Mouse (Mus musculus) heart, embryonic 11.5 days (tissue): ENCODE results near the gene Trim6. TPM values are rescaled to one million over a fixed set of nuclear protein-coding genes. Genes with fewer than 3 reads are reported as not detected.
"Not testable (repeated sequence)": the region's sequence is repeated elsewhere in the genome, so short reads cannot be mapped to it uniquely, and the experiment has no call there.

Experiments used
- ATAC-seq: fragments of 200-750 bp; cut with Nextera tagmentation; replicated peaks from 2 replicates; pipeline ENCODE4 v1.8.0; 2017; ENCODE audit warnings: moderate library complexity; ENCODE audit not compliant: insufficient number of reproducible peaks, low FRiP score, low TSS enrichment
- H3K27ac ChIP-seq: fragments of 300-500 bp; sonication (generic); 2 replicates; pipeline ENCODE4 v1.5.1; 2014; ENCODE audit warnings: mild to moderate bottlenecking, low read depth, low read length
- H3K27me3 ChIP-seq: fragments of 300-500 bp; sonication (generic); 2 replicates; pipeline ENCODE4 v1.6.1; 2014; ENCODE audit warnings: mild to moderate bottlenecking, low read length, mixed read lengths; ENCODE audit not compliant: control insufficient read depth, insufficient read depth
- H3K36me3 ChIP-seq: fragments of 300-500 bp; sonication (generic); 2 replicates; pipeline ENCODE4 v1.6.1; 2014; ENCODE audit warnings: mild to moderate bottlenecking, low read length, moderate library complexity, mixed read lengths; ENCODE audit not compliant: control insufficient read depth, insufficient read depth
- H3K4me1 ChIP-seq: fragments of 300-500 bp; sonication (generic); 2 replicates; pipeline ENCODE4 v1.6.1; 2014; ENCODE audit warnings: low read length; ENCODE audit not compliant: control insufficient read depth, insufficient read depth
- H3K4me2 ChIP-seq: fragments of 300-500 bp; sonication (generic); 2 replicates; pipeline ENCODE4 v1.6.1; 2014; ENCODE audit warnings: mild to moderate bottlenecking, moderate library complexity
- H3K4me3 ChIP-seq: fragments of 300-500 bp; sonication (generic); 2 replicates; pipeline ENCODE4 v1.5.1; 2014; ENCODE audit warnings: low read depth, low read length
- H3K9ac ChIP-seq: fragments of 300-500 bp; sonication (generic); 2 replicates; pipeline ENCODE4 v1.6.1; 2014; ENCODE audit warnings: mild to moderate bottlenecking, low read depth, low read length, moderate library complexity
- H3K9me3 ChIP-seq: fragments of 300-500 bp; sonication (generic); replicated peaks from 2 replicates; pipeline ENCODE4 v1.6.1; 2016; ENCODE audit warnings: low read length; ENCODE audit not compliant: control insufficient read depth
- WGBS: fragments of 180-500 bp; shearing (Covaris S2); extraction: QIAGEN DNeasy Blood & Tissue Kit; methylation state at CpG from one replicate; pipeline ENCODE4 v1.1.7; 2014; ENCODE audit not compliant: insufficient replicate concordance; 5-methylcytosine and 5-hydroxymethylcytosine counted together
- polyA plus RNA-seq: library from polyadenylated mRNA; unstranded; fragments of >200 nt; fragmentation: Nextera tagmentation; extraction: Ambion mirVana; gene quantifications from 2 replicates; pipeline ENCODE4 v1.2.1, GENCODE M21; 2014

Trim6 gene
- polyA plus RNA-seq, 1 experiment from 2014 or later: 9.9 TPM

GRCm38 (mm10) chr7:104260380-104260779 lies 41.8 kb downstream of the Trim6 start:
- H3K9ac ChIP-seq, H3K27me3 ChIP-seq, H3K4me1 ChIP-seq, H3K27ac ChIP-seq, H3K36me3 ChIP-seq, H3K4me3 ChIP-seq, H3K4me2 ChIP-seq, H3K9me3 ChIP-seq, ATAC-seq: not testable (repeated sequence)
- 81% methylated on average over 4 of the region's 4 CpGs for WGBS

GRCm38 (mm10) chr7:104265335-104265734 lies 46.7 kb downstream of the Trim6 start:
- not testable (repeated sequence) for H3K4me3 ChIP-seq, H3K4me2 ChIP-seq, H3K36me3 ChIP-seq, H3K9me3 ChIP-seq, H3K27ac ChIP-seq, H3K4me1 ChIP-seq, H3K27me3 ChIP-seq, H3K9ac ChIP-seq
- ATAC-seq: peak; percentile 65
- WGBS: 84% methylated on average over 3 of the region's 5 CpGs

DNA sequence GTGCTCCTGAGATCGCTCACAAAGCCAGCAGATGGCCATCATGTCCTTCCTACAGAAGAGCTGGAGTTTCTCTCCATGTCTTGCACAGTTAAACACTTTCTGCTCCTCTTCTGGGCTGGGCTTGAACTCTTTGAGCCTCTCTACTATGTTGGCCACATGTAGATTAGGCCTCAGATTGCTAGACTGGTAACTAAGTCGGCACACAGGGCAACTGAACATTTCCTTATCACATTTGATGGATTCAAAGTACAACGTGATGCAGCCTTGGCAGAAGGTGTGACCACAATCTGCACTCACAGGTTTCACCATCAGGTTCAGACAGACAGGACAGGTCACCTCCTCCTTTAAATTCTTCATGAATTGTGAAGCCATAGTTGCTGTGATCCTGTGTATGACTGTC lies 60.8 kb downstream of the Trim6 start:
- 76% methylated on average over 3 of the region's 3 CpGs for WGBS
- H3K4me1 ChIP-seq, H3K4me2 ChIP-seq, H3K4me3 ChIP-seq, H3K27ac ChIP-seq, H3K27me3 ChIP-seq, ATAC-seq, H3K36me3 ChIP-seq, H3K9ac ChIP-seq, H3K9me3 ChIP-seq: not testable (repeated sequence)

Other genes starting within 250 kb of the Trim6 start
- gene Olfr635, start 247.6 kb upstream of the Trim6 start, polyA plus RNA-seq: not detected in 2 replicates
- gene Olfr638, start 220.0 kb upstream of the Trim6 start, polyA plus RNA-seq: not detected in 2 replicates
- 0.03 TPM in 1 of 2 replicates, not detected in the other for gene Olfr639, start 201.5 kb upstream of the Trim6 start, polyA plus RNA-seq
- not detected in 2 replicates for gene Olfr640, start 193.2 kb upstream of the Trim6 start, polyA plus RNA-seq
- not detected in 2 replicates for gene Olfr641, start 183.3 kb upstream of the Trim6 start, polyA plus RNA-seq
- not detected in 2 replicates for gene Olfr642, start 166.1 kb upstream of the Trim6 start, polyA plus RNA-seq
- not detected in 2 replicates for gene 4930516K23Rik, start 157.3 kb upstream of the Trim6 start, polyA plus RNA-seq
- not detected in 2 replicates for gene Olfr644, start 146.9 kb upstream of the Trim6 start, polyA plus RNA-seq
- not detected in 2 replicates for gene Olfr645, start 133.3 kb upstream of the Trim6 start, polyA plus RNA-seq
- not detected in 2 replicates for gene Olfr646, start 113.9 kb upstream of the Trim6 start, polyA plus RNA-seq
- not detected in 2 replicates for gene Ubqln5, start 89.0 kb upstream of the Trim6 start, polyA plus RNA-seq
- gene Olfr643, start 81.4 kb upstream of the Trim6 start, polyA plus RNA-seq: not detected in 2 replicates
- gene Ubqln3, start 75.5 kb upstream of the Trim6 start, polyA plus RNA-seq: not detected in 2 replicates
- not detected in 2 replicates for gene Ubqlnl, start 68.2 kb upstream of the Trim6 start, polyA plus RNA-seq
- not detected in 2 replicates for gene Olfm5, start 54.0 kb upstream of the Trim6 start, polyA plus RNA-seq
- 0.24 and 0.30 TPM in 2 replicates for gene Olfr648, start 35.4 kb upstream of the Trim6 start, polyA plus RNA-seq
- gene Olfr649, start 22.8 kb upstream of the Trim6 start, polyA plus RNA-seq: not detected in 2 replicates
- 2.2 and 2.9 TPM in 2 replicates for gene Trim34a, start 25.7 kb downstream of the Trim6 start, polyA plus RNA-seq
- 0.42 and 0.57 TPM in 2 replicates for gene Trim5, start 69.3 kb downstream of the Trim6 start, polyA plus RNA-seq
- 9.3 and 10.6 TPM in 2 replicates for gene Trim12a, start 96.7 kb downstream of the Trim6 start, polyA plus RNA-seq
- 0.20 TPM in 1 of 2 replicates, not detected in the other for gene Trim34b, start 110.7 kb downstream of the Trim6 start, polyA plus RNA-seq
- gene Trim12c, start 134.6 kb downstream of the Trim6 start, polyA plus RNA-seq: 1.6 and 2.8 TPM in 2 replicates
- gene Trim30b, start 151.1 kb downstream of the Trim6 start, polyA plus RNA-seq: 0.16 TPM in 1 of 2 replicates, not detected in the other
- not detected in 2 replicates for gene Trim30c, start 182.0 kb downstream of the Trim6 start, polyA plus RNA-seq
- gene Trim30a, start 246.4 kb downstream of the Trim6 start, polyA plus RNA-seq: 0.45 and 0.80 TPM in 2 replicates